Mouse (Mus musculus) olfactory bulb, adult 2 months (tissue): ENCODE results near the gene Hist1h4f.

Source experiments
- CTCF ChIP-seq: fragments of 200-500 bp; IDR thresholded peaks from 2 replicates; pipeline ENCODE4 v1.5.1; 2012; ENCODE audit warnings: low read depth, mild to moderate bottlenecking, low read length, moderate library complexity; ENCODE audit not compliant: insufficient read depth
- POLR2A ChIP-seq: fragments of 200-500 bp; IDR thresholded peaks from 2 replicates; pipeline ENCODE4 v1.6.1; 2012; ENCODE audit warnings: mild to moderate bottlenecking, low read depth, low read length, moderate library complexity; ENCODE audit not compliant: insufficient read depth

DNA sequence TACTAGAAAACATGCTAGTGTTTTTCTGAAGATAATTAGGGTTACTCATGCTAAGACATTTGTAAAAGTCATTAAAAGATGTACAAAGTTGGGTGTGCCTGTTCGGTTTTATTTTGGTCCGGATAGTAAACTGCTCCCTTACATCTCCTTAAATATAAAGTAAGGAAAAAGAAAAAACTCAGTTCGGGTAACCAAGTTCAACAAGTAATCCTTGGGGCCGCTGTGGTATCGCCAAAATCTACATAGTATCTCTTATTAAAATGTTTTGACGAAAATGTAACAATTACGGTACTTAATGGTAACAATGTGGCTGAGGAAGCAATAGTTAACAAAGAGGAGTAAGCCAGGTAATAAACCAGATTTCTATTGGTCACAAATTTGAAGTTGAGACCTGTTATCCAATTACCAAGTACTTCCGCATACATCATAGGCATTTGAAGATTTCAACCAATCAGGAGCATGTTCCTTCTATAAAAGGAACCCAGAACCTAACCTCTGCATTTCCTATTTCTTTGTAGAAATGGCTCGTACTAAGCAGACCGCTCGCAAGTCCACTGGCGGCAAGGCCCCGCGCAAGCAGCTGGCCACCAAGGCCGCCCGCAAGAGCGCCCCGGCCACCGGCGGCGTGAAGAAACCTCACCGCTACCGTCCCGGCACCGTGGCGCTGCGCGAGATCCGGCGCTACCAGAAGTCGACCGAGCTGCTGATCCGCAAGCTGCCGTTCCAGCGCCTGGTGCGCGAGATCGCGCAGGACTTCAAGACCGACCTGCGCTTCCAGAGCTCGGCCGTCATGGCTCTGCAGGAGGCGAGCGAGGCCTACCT, 7.3 kb downstream of the Hist1h4f start, which contains the start of gene Hist1h3f:
- TF ChIP-seq POLR2A (peak; percentile 81), CTCF (no peak)
